Mouse (Mus musculus): ENCODE measurements around the gene Sirt1.
"Not testable (repeated sequence)": the region's sequence is repeated elsewhere in the genome, so short reads cannot be mapped to it uniquely, and the experiment has no call there.

Gene Sirt1

GRCm38 (mm10) chr10:63378948-63379680 is 2.4 kb downstream of the Sirt1 start:
- Histone ChIP-seq H3K36me3 (ENCODE audit: insufficient read depth, low read length) (no peaks in the 10 kb centered on the region), H3K4me3 (replicated peaks; ENCODE audit: low read length) (no peak overlapping the region), H3K27me3 (ENCODE audit: insufficient read depth, low read length) (0 out of 2 replicates have a peak, but pooled peaks cover 6% of the 10 kb centered on the region), H3K4me1 (replicated peaks; ENCODE audit: low read depth, low read length) (peaks cover 24% of the 10 kb centered on the region), H3K9me3 (ENCODE audit: low read length) (no peaks in the 10 kb centered on the region)
- TF ChIP-seq CTCF (conservative IDR thresholded peaks at IDR 0.05; ENCODE audit: low read length) (no peak), POU5F1 (IDR thresholded peaks at IDR 0.05; ENCODE audit: borderline replicate concordance, low read length) (no peak), NANOG (IDR thresholded peaks at IDR 0.05; ENCODE audit: borderline replicate concordance, low read length) (no peak)

- Histone ChIP-seq H3K36me3 (ENCODE audit: insufficient read depth, low read length) (no peaks in the 10 kb centered on the region), H3K4me3 (replicated peaks; ENCODE audit: low read length) (no peak overlapping the region), H3K9me3 (ENCODE audit: low read length) (no peaks in the 10 kb centered on the region), H3K4me1 (replicated peaks; ENCODE audit: low read depth, low read length) (peaks cover 24% of the 10 kb centered on the region), H3K27me3 (ENCODE audit: insufficient read depth, low read length) (0 out of 2 replicates have a peak, but pooled peaks cover 6% of the 10 kb centered on the region)
- no peak for TF ChIP-seq POU5F1 (IDR thresholded peaks at IDR 0.05; ENCODE audit: borderline replicate concordance, low read length)
- TF ChIP-seq NANOG (IDR thresholded peaks at IDR 0.05; ENCODE audit: borderline replicate concordance, low read length) = no peak
- peak; percentile 77 for TF ChIP-seq CTCF (conservative IDR thresholded peaks at IDR 0.05; ENCODE audit: low read length)
Measured at GRCm38 (mm10) chr10:63377468-63377867, 4.0 kb downstream of the Sirt1 start.

GRCm38 (mm10) chr10:63376303-63376702 is 5.2 kb downstream of the Sirt1 start:
- Histone ChIP-seq H3K9me3 (ENCODE audit: low read length) (no peaks in the 10 kb centered on the region), H3K4me3 (replicated peaks; ENCODE audit: low read length) (no peak overlapping the region), H3K27me3 (ENCODE audit: insufficient read depth, low read length) (0 out of 2 replicates have a peak, but pooled peaks cover 2% of the 10 kb centered on the region), H3K36me3 (ENCODE audit: insufficient read depth, low read length) (no peaks in the 10 kb centered on the region), H3K4me1 (replicated peaks; ENCODE audit: low read depth, low read length) (peaks cover 14% of the 10 kb centered on the region)
- no peak for TF ChIP-seq POU5F1 (IDR thresholded peaks at IDR 0.05; ENCODE audit: borderline replicate concordance, low read length)
- TF ChIP-seq CTCF (conservative IDR thresholded peaks at IDR 0.05; ENCODE audit: low read length) = no peak
- TF ChIP-seq NANOG (IDR thresholded peaks at IDR 0.05; ENCODE audit: borderline replicate concordance, low read length) = no peak

GRCm38 (mm10) chr10:63368041-63368440 is 13.5 kb downstream of the Sirt1 start:
- H3K36me3 ChIP-seq (ENCODE audit: insufficient read depth, low read length) = no peaks in the 10 kb centered on the region
- peaks cover 6% of the 10 kb centered on the region for H3K9me3 ChIP-seq (ENCODE audit: low read length)
- TF ChIP-seq POU5F1 (IDR thresholded peaks at IDR 0.05; ENCODE audit: borderline replicate concordance, low read length) (no peak), NANOG (IDR thresholded peaks at IDR 0.05; ENCODE audit: borderline replicate concordance, low read length) (no peak), CTCF (conservative IDR thresholded peaks at IDR 0.05; ENCODE audit: low read length) (no peak)
- no peak overlapping the region for H3K4me3 ChIP-seq (replicated peaks; ENCODE audit: low read length)
- no peaks in the 10 kb centered on the region for H3K27me3 ChIP-seq (ENCODE audit: insufficient read depth, low read length)
- H3K4me1 ChIP-seq (replicated peaks; ENCODE audit: low read depth, low read length) = peaks cover 56% of the 10 kb centered on the region

GRCm38 (mm10) chr10:63367386-63367785 is 14.1 kb downstream of the Sirt1 start:
- TF ChIP-seq CTCF (conservative IDR thresholded peaks at IDR 0.05; ENCODE audit: low read length) (no peak), POU5F1 (IDR thresholded peaks at IDR 0.05; ENCODE audit: borderline replicate concordance, low read length) (no peak), NANOG (IDR thresholded peaks at IDR 0.05; ENCODE audit: borderline replicate concordance, low read length) (no peak)

GRCm38 (mm10) chr10:63365918-63366455 is 15.5 kb downstream of the Sirt1 start:
- H3K4me1 ChIP-seq (replicated peaks; ENCODE audit: low read depth, low read length) = peaks cover 73% of the 10 kb centered on the region
- TF ChIP-seq CTCF (conservative IDR thresholded peaks at IDR 0.05; ENCODE audit: low read length) (no peak), NANOG (IDR thresholded peaks at IDR 0.05; ENCODE audit: borderline replicate concordance, low read length) (no peak), POU5F1 (IDR thresholded peaks at IDR 0.05; ENCODE audit: borderline replicate concordance, low read length) (no peak)
- H3K4me3 ChIP-seq (replicated peaks; ENCODE audit: low read length) = peak overlapping the region; percentile 61
- peaks cover 6% of the 10 kb centered on the region for H3K9me3 ChIP-seq (ENCODE audit: low read length)
- H3K36me3 ChIP-seq (ENCODE audit: insufficient read depth, low read length) = no peaks in the 10 kb centered on the region
- H3K27me3 ChIP-seq (ENCODE audit: insufficient read depth, low read length) = no peaks in the 10 kb centered on the region

More at GRCm38 (mm10) chr10:63367386-63367785, 14.1 kb downstream of the Sirt1 start:
- Histone ChIP-seq H3K9me3 (ENCODE audit: low read length) (peaks cover 6% of the 10 kb centered on the region), H3K4me3 (replicated peaks; ENCODE audit: low read length) (peak overlapping the region; percentile 29; the same call in 1 of the 2 replicates), H3K36me3 (ENCODE audit: insufficient read depth, low read length) (no peaks in the 10 kb centered on the region), H3K27me3 (ENCODE audit: insufficient read depth, low read length) (no peaks in the 10 kb centered on the region), H3K4me1 (replicated peaks; ENCODE audit: low read depth, low read length) (peaks cover 63% of the 10 kb centered on the region)

- Histone ChIP-seq H3K9me3 (ENCODE audit: low read length) (peaks cover 47% of the 10 kb centered on the region), H3K27me3 (ENCODE audit: insufficient read depth, low read length) (no peaks in the 10 kb centered on the region), H3K4me1 (replicated peaks; ENCODE audit: low read depth, low read length) (peaks cover 38% of the 10 kb centered on the region), H3K36me3 (ENCODE audit: insufficient read depth, low read length) (peaks cover 15% of the 10 kb centered on the region), H3K4me3 (replicated peaks; ENCODE audit: low read length) (no peak overlapping the region)
- TF ChIP-seq NANOG (IDR thresholded peaks at IDR 0.05; ENCODE audit: borderline replicate concordance, low read length) (peak; percentile 56; the same call in 1 of the 2 replicates), CTCF (conservative IDR thresholded peaks at IDR 0.05; ENCODE audit: low read length) (no peak), POU5F1 (IDR thresholded peaks at IDR 0.05; ENCODE audit: borderline replicate concordance, low read length) (no peak)
Measured at GRCm38 (mm10) chr10:63360502-63360901, 21.0 kb downstream of the Sirt1 start.

- Histone ChIP-seq H3K4me1 (replicated peaks; ENCODE audit: low read depth, low read length) (peaks cover 34% of the 10 kb centered on the region), H3K27me3 (ENCODE audit: insufficient read depth, low read length) (no peaks in the 10 kb centered on the region), H3K4me3 (replicated peaks; ENCODE audit: low read length) (no peak overlapping the region), H3K9me3 (ENCODE audit: low read length) (peaks cover 44% of the 10 kb centered on the region), H3K36me3 (ENCODE audit: insufficient read depth, low read length) (0 out of 2 replicates have a peak, but pooled peaks cover 4% of the 10 kb centered on the region)
- no peak for TF ChIP-seq CTCF (conservative IDR thresholded peaks at IDR 0.05; ENCODE audit: low read length)
- no peak for TF ChIP-seq POU5F1 (IDR thresholded peaks at IDR 0.05; ENCODE audit: borderline replicate concordance, low read length)
- TF ChIP-seq NANOG (IDR thresholded peaks at IDR 0.05; ENCODE audit: borderline replicate concordance, low read length) = no peak
Measured at GRCm38 (mm10) chr10:63352111-63352510, 29.4 kb downstream of the Sirt1 start.

GRCm38 (mm10) chr10:63351099-63351498 is 30.4 kb downstream of the Sirt1 start:
- H3K36me3 ChIP-seq (ENCODE audit: insufficient read depth, low read length); H3K27me3 ChIP-seq (ENCODE audit: insufficient read depth, low read length); H3K4me3 ChIP-seq (replicated peaks; ENCODE audit: low read length): not testable (repeated sequence)
- Histone ChIP-seq H3K4me1 (replicated peaks; ENCODE audit: low read depth, low read length) (peaks cover 34% of the 10 kb centered on the region), H3K9me3 (ENCODE audit: low read length) (peaks cover 42% of the 10 kb centered on the region)
